Mouse (Mus musculus) thymus, adult 2 months (tissue): ENCODE results near the gene Olfr102. TPM values are rescaled to one million over a fixed set of nuclear protein-coding genes. Genes with fewer than 3 reads are reported as not detected.

ENCODE experiments used
- DNase-seq: peaks from one replicate; pipeline ENCODE4 v3.0.0; 2021
- H3K27ac ChIP-seq: fragments of 200-500 bp; 2 replicates; pipeline ENCODE4 v1.5.1; 2012; ENCODE audit warnings: low read length, control low read depth; ENCODE audit not compliant: control insufficient read depth, insufficient read depth
- H3K27me3 ChIP-seq: fragments of 200-500 bp; 2 replicates; pipeline ENCODE4 v1.6.1; 2012; ENCODE audit warnings: mild to moderate bottlenecking, low read length, moderate library complexity, mixed read lengths; ENCODE audit not compliant: control insufficient read depth, insufficient read depth
- H3K36me3 ChIP-seq: fragments of 200-500 bp; 2 replicates; pipeline ENCODE4 v1.6.1; 2012; ENCODE audit warnings: mild to moderate bottlenecking, low read length, moderate library complexity; ENCODE audit not compliant: control insufficient read depth, insufficient read depth
- H3K4me1 ChIP-seq: fragments of 200-500 bp; replicated peaks from 2 replicates; pipeline ENCODE4 v1.6.1; 2012; ENCODE audit warnings: low read length; ENCODE audit not compliant: control insufficient read depth, insufficient read depth
- H3K4me3 ChIP-seq: fragments of 200-500 bp; 2 replicates; pipeline ENCODE4 v1.5.1; 2012; ENCODE audit warnings: mild to moderate bottlenecking, low read length, control low read depth, moderate library complexity; ENCODE audit not compliant: control insufficient read depth, insufficient read depth
- CTCF ChIP-seq: fragments of 200-500 bp; IDR thresholded peaks from 2 replicates; pipeline ENCODE4 v1.5.1; 2012; ENCODE audit warnings: mild to moderate bottlenecking, control low read depth, low read length, moderate library complexity, borderline replicate concordance; ENCODE audit not compliant: control insufficient read depth, poor library complexity, insufficient read depth; ENCODE audit errors: extremely low read depth
- POLR2A ChIP-seq: fragments of 200-500 bp; IDR thresholded peaks from 2 replicates; pipeline ENCODE4 v1.6.1; 2012; ENCODE audit warnings: mild to moderate bottlenecking, low read length, control low read depth, moderate library complexity; ENCODE audit not compliant: control insufficient read depth, poor library complexity, insufficient read depth; ENCODE audit errors: extremely low read depth
- WGBS: fragments of 180-500 bp; shearing (Covaris S2); methylation state at CpG from one replicate; pipeline ENCODE4 v1.1.7; 2018; 5-methylcytosine and 5-hydroxymethylcytosine counted together
- polyA plus RNA-seq: library from polyadenylated mRNA; depleted of rRNA; stranded (reverse); fragments of >200 nt; gene quantifications from 2 replicates; pipeline ENCODE4 v1.2.3, GENCODE M21; 2012; rRNA removed

Gene Olfr102
- polyA plus RNA-seq, 1 experiment, result 0.19 TPM

DNA sequence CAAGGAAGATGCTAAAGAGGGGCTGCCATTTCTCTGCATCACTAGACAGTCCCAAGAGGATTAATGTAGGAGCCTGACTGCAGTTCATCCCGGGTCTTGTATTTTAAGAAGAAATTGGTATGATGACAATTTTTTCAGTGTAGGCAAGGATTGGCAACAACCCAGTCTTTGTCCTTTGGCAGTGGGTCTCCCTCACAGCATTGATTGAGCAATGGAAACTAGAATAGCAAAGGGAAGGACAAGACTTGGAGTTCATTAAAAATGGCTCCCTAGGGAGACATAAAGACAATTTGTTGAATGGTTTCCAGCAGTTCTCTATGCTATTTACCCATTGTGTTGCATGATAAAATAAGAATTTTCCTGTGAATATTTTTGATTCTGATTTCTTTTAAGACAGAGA, 36.5 kb downstream of the Olfr102 start:
- no peaks in the 10 kb centered on the region for H3K27me3 ChIP-seq
- no peak overlapping the region for H3K27ac ChIP-seq
- DNase-seq, result no peak
- TF ChIP-seq CTCF (no peak), POLR2A (no peak)
- 93% methylated on average over 1 of the region's 1 CpGs for WGBS
- H3K36me3 ChIP-seq, result no peaks in the 10 kb centered on the region
- no peaks in the 10 kb centered on the region for H3K4me1 ChIP-seq
- H3K4me3 ChIP-seq, result no peak overlapping the region

DNA sequence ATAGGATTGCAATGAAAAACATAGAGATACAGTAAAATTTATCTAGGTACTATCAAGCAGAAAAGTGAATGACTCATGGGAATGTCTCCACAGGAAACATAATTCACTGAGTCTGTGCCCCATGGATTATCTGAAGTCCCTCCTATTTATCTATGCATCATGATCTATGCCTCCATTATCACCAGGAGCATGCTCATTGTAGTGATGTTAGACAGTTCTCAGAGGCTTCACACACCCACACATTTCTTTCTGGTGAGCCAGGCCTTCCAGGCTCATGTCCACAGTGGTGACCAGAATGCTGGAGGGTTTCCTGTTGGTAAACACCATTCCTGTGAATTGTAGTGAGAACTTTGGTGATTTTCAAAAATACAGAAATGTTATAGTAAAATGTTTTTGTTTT, 40.3 kb downstream of the Olfr102 start:
- H3K4me1 ChIP-seq, result 0 out of 2 replicates have a peak, but pooled peaks cover 5% of the 10 kb centered on the region
- no peaks in the 10 kb centered on the region for H3K36me3 ChIP-seq
- no peaks in the 10 kb centered on the region for H3K27me3 ChIP-seq
- DNase-seq, result no peak
- H3K27ac ChIP-seq, result no peak overlapping the region
- no peak for TF ChIP-seq CTCF
- no peak for TF ChIP-seq POLR2A
- H3K4me3 ChIP-seq, result no peak overlapping the region

DNA sequence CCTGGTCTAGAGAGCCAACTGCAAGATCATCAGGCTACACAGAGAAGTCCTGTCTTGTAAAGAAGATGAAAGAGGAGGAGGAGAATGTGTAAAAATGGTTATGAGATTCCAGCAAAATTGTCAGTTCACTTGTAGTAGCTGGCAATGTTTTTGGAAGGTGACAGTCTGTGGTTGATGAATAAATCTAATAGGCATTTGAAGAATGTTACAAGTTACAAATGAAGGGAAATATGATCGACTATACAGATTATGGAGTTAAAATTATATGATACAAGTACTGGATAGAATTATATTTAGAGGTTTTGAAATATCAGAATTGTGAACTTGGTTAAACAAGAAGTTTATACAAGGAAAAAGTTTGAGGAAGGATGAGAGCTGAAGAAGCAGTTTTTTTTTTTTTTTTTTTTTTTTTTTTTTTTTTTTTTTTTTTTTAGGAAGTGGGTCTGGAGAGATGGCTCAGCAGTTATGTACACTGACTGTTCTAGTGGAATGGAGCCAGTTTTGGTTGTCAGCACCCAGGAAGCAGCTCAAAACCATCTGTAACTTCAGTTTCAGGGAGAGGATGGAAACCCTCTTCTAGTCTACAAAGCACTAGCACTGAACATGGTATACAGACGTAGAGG, 41.1 kb downstream of the Olfr102 start:
- H3K4me1 ChIP-seq, result peaks cover 11% of the 10 kb centered on the region
- no peak for DNase-seq
- no peak overlapping the region for H3K4me3 ChIP-seq
- no peaks in the 10 kb centered on the region for H3K27me3 ChIP-seq
- H3K36me3 ChIP-seq, result no peaks in the 10 kb centered on the region
- TF ChIP-seq POLR2A (no peak), CTCF (no peak)
- WGBS, result 88% methylated on average over 2 of the region's 2 CpGs
- no peak overlapping the region for H3K27ac ChIP-seq

DNA sequence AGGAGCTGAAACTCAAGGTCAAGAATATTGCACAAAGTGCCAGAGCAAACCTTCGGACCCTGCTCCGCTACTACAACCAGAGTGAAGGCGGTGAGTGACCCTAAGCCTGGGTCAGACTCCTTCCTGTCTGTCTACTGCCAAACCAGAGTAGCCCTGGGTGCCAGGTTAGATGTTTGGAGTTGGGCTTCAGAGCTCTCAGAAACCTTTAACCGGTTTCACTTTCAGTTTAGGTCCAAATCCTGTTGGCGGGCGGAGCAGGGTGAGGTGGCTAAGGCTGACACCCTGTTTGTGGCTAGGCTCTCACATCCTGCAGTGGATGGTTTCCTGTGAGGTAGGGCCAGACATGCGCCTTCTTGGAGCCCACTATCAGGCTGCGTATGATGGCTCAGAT, 46.2 kb downstream of the Olfr102 start:
- DNase-seq, result peak; percentile 76
- Histone ChIP-seq H3K4me3 (peak overlapping the region; percentile 94), H3K27ac (peak overlapping the region; percentile 84), H3K36me3 (no peaks in the 10 kb centered on the region), H3K27me3 (no peaks in the 10 kb centered on the region), H3K4me1 (peaks cover 11% of the 10 kb centered on the region)
- 4% methylated on average over 8 of the region's 8 CpGs for WGBS
- TF ChIP-seq POLR2A, result no peak
- TF ChIP-seq CTCF, result no peak

DNA sequence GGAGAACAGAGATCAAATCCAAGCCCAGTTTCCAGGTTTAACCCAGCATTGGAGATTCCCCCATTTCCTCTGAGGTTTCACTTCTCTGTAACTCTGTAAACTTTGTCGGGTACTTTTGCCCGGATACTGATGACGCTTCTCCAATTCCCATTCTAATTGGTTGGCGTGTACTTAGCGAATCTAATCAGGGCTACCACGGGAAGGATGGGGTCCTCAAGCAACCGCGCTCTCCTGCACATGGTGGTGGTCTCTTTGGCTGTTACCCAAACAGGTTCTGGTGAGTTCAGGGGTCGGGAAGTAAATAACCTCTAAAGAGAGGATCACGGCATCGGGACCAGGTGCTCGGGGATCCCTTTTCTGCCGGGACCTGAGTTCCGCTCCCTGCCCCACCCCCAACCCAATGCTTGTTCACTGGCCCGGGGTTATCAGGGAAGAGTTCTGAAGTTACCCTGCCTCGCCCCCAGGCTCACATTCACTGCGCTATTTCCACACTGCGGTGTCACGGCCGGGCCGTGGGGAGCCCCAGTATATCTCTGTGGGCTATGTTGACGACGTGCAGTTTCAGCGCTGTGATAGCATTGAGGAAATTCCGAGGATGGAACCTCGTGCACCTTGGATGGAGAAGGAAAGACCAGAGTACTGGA, 46.7 kb downstream of the Olfr102 start, which contains the start of gene H2-M3:
Gene H2-M3 (plus strand): TSS at position 163 of the 644 bp plus-strand sequence.
- peak; percentile 94 for DNase-seq
- Histone ChIP-seq H3K4me1 (peaks cover 11% of the 10 kb centered on the region), H3K4me3 (peak within 1 kb of the TSS; percentile 94), H3K27me3 (no peaks in the 10 kb centered on the region), H3K27ac (peak within 1 kb of the TSS; percentile 84), H3K36me3 (no peaks in the 10 kb centered on the region)
- TF ChIP-seq POLR2A (0 out of 2 replicates have a peak, but pooled peaks have one; percentile 33), CTCF (no peak)
- under 1% methylated on average over 26 of the region's 26 CpGs for WGBS

DNA sequence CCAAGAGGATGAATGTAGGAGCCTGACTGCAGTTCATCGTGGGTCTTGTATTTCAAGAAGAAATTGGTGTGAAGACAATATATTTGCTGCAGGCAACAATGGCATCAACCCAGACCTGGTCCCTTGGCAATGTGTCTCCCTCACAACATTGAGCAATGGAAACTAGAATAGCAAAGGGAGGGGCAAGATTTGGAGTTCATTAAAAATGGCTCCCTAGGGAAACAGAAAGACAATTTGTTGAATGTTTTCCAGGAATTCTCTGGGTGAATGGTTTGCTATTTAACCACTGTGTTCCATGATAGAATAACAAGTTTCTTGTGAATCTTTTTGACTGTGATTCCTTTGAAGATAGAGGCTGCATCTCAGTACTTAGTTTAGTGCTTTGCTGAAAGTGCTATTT, 53.2 kb downstream of the Olfr102 start, which contains the start of gene Olfr98:
Gene Olfr98 (minus strand): TSS at position 124 of the 400 bp plus-strand sequence.
- no peaks in the 10 kb centered on the region for H3K36me3 ChIP-seq
- no peak within 1 kb of the TSS for H3K4me3 ChIP-seq
- no peaks in the 10 kb centered on the region for H3K27me3 ChIP-seq
- H3K27ac ChIP-seq, result no peak within 1 kb of the TSS
- DNase-seq, result no peak
- 90% methylated on average over 1 of the region's 1 CpGs for WGBS
- TF ChIP-seq POLR2A (no peak), CTCF (no peak)
- no peaks in the 10 kb centered on the region for H3K4me1 ChIP-seq

Other genes starting within 250 kb of the Olfr102 start
- gene Olfr90, start 228.6 kb downstream of the Olfr102 start, polyA plus RNA-seq, result not detected in 2 replicates
- not detected in 2 replicates for gene Olfr91, start 218.8 kb downstream of the Olfr102 start, polyA plus RNA-seq
- gene Olfr92, start 197.0 kb downstream of the Olfr102 start, polyA plus RNA-seq, result not detected in 2 replicates
- gene Olfr93, start 155.6 kb downstream of the Olfr102 start, polyA plus RNA-seq, result 0.09 TPM in 1 of 2 replicates, not detected in the other
- gene Ubd, start 123.2 kb downstream of the Olfr102 start, polyA plus RNA-seq, result 34.0 and 39.1 TPM in 2 replicates
- gene Olfr94, start 116.1 kb downstream of the Olfr102 start, polyA plus RNA-seq, result not detected in 2 replicates
- gene Olfr95, start 103.9 kb downstream of the Olfr102 start, polyA plus RNA-seq, result 0.03 TPM in 1 of 2 replicates, not detected in the other
- gene Olfr96, start 96.9 kb downstream of the Olfr102 start, polyA plus RNA-seq, result not detected in 2 replicates
- gene Olfr97, start 79.7 kb downstream of the Olfr102 start, polyA plus RNA-seq, result not detected in 2 replicates
- not detected in 2 replicates for gene Olfr98, start 53.3 kb downstream of the Olfr102 start, polyA plus RNA-seq
- gene H2-M3, start 46.8 kb downstream of the Olfr102 start, polyA plus RNA-seq, result 24.2 and 24.3 TPM in 2 replicates
- gene Olfr99, start 33.6 kb downstream of the Olfr102 start, polyA plus RNA-seq, result not detected in 2 replicates
- not detected in 2 replicates for gene Olfr101, start 12.7 kb downstream of the Olfr102 start, polyA plus RNA-seq
- not detected in 2 replicates for gene Olfr103, start 22.6 kb upstream of the Olfr102 start, polyA plus RNA-seq
- not detected in 2 replicates for gene Olfr104-ps, start 42.5 kb upstream of the Olfr102 start, polyA plus RNA-seq
- gene Olfr105-ps, start 62.0 kb upstream of the Olfr102 start, polyA plus RNA-seq, result not detected in 2 replicates
- gene Olfr106-ps, start 73.3 kb upstream of the Olfr102 start, polyA plus RNA-seq, result not detected in 2 replicates
- gene Olfr107, start 82.2 kb upstream of the Olfr102 start, polyA plus RNA-seq, result not detected in 2 replicates
- not detected in 2 replicates for gene Olfr108, start 128.4 kb upstream of the Olfr102 start, polyA plus RNA-seq
- gene Olfr109, start 141.9 kb upstream of the Olfr102 start, polyA plus RNA-seq, result not detected in 2 replicates
- gene H2-M2, start 166.5 kb upstream of the Olfr102 start, polyA plus RNA-seq, result 20.8 and 24.8 TPM in 2 replicates
- 0.24 and 0.77 TPM in 2 replicates for gene Olfr110, start 175.4 kb upstream of the Olfr102 start, polyA plus RNA-seq
- 2.5 and 3.4 TPM in 2 replicates for gene Olfr111, start 191.0 kb upstream of the Olfr102 start, polyA plus RNA-seq